Mouse (Mus musculus): ENCODE data around the gene Cyp4f18.

- no peak for TF ChIP-seq CTCF (IDR thresholded peaks at IDR 0.05; ENCODE audit: low read depth, low read length)
- TF ChIP-seq POLR2A (IDR thresholded peaks at IDR 0.05; ENCODE audit: borderline replicate concordance, low read depth, low read length) = no peak
These were observed 45.4 kb downstream of the Cyp4f18 start for GRCm38 (mm10) chr8:71964051-71964450.

Measured in bone marrow macrophage, adult 2 months (primary cell).